Mouse (Mus musculus) heart, postnatal 0 days (tissue): ENCODE measurements around the gene Pdia2. TPM values are rescaled to one million over a fixed set of nuclear protein-coding genes. Genes with fewer than 3 reads are reported as not detected.

ENCODE experiments used
- ATAC-seq: fragments of 200-750 bp; cut with Nextera tagmentation; 2 replicates; pipeline ENCODE4 v1.8.0; 2017; ENCODE audit warnings: low read depth, moderate number of reproducible peaks, moderate library complexity; ENCODE audit not compliant: insufficient read depth
- DNase-seq: peaks from one replicate; pipeline ENCODE4 v3.0.0-alpha.2; 2016; ENCODE audit warnings: low spot score
- H3K27ac ChIP-seq: fragments of 300-500 bp; sonication (generic); 2 replicates; pipeline ENCODE4 v1.5.1; 2014; ENCODE audit warnings: low read depth, mild to moderate bottlenecking
- H3K27me3 ChIP-seq: fragments of 300-500 bp; sonication (generic); 2 replicates; pipeline ENCODE4 v1.6.1; 2014; ENCODE audit warnings: low read length, mixed read lengths; ENCODE audit not compliant: control insufficient read depth, insufficient read depth
- H3K36me3 ChIP-seq: fragments of 300-500 bp; sonication (generic); replicated peaks from 2 replicates; pipeline ENCODE4 v1.6.1; 2014; ENCODE audit warnings: low read length, mixed read lengths; ENCODE audit not compliant: control insufficient read depth, insufficient read depth
- H3K4me1 ChIP-seq: fragments of 300-500 bp; sonication (generic); 2 replicates; pipeline ENCODE4 v1.6.1; 2014; ENCODE audit warnings: antibody characterized with exemption; ENCODE audit not compliant: control insufficient read depth, insufficient read depth
- H3K4me2 ChIP-seq: fragments of 300-500 bp; sonication (generic); 2 replicates; pipeline ENCODE4 v1.6.1; 2014; ENCODE audit warnings: low read depth, mild to moderate bottlenecking, low read length, moderate library complexity
- H3K4me3 ChIP-seq: fragments of 300-500 bp; sonication (generic); 2 replicates; pipeline ENCODE4 v1.5.1; 2014; ENCODE audit warnings: low read depth, low read length
- H3K9ac ChIP-seq: fragments of 300-500 bp; sonication (generic); replicated peaks from 2 replicates; pipeline ENCODE4 v1.6.1; 2014; ENCODE audit warnings: low read depth, low read length, mixed read lengths
- H3K9me3 ChIP-seq: fragments of 300-500 bp; sonication (generic); replicated peaks from 2 replicates; pipeline ENCODE4 v1.6.1; 2016; ENCODE audit warnings: low read length; ENCODE audit not compliant: control insufficient read depth
- CTCF ChIP-seq: IDR thresholded peaks from 2 replicates; pipeline ENCODE4 v1.5.1; 2016; ENCODE audit warnings: antibody characterized with exemption, control low read depth, low read depth
- EP300 ChIP-seq: IDR thresholded peaks from 2 replicates; pipeline ENCODE4 v1.6.1; 2016; ENCODE audit warnings: antibody characterized with exemption, low read depth
- WGBS: fragments of 180-500 bp; shearing (Covaris S2); extraction: QIAGEN DNeasy Blood & Tissue Kit; methylation state at CpG from one replicate; pipeline ENCODE4 v1.1.7; 2014; 5-methylcytosine and 5-hydroxymethylcytosine counted together
- polyA plus RNA-seq: library from polyadenylated mRNA; unstranded; fragments of >200 nt; fragmentation: Nextera tagmentation; extraction: Ambion mirVana; gene quantifications from 2 replicates; pipeline ENCODE4 v1.2.1, GENCODE M21; 2015
- total RNA-seq: library from RNA; depleted of rRNA; stranded (reverse); fragments of >200 nt; gene quantifications from 2 replicates; pipeline ENCODE4 v1.2.3, GENCODE M21; 2014; ENCODE audit warnings: low replicate concordance

Gene Pdia2
- total and polyA plus RNA-seq, 2 experiments from 2014 or later: not detected

GRCm38 (mm10) chr17:26229776-26230175, 30.9 kb upstream of the Pdia2 start:
- no peak for ATAC-seq
- TF ChIP-seq EP300: no peak
- no peak for TF ChIP-seq CTCF
- Histone ChIP-seq H3K9ac (no peak overlapping the region), H3K27me3 (no peaks in the 10 kb centered on the region), H3K4me2 (no peak overlapping the region), H3K36me3 (no peaks in the 10 kb centered on the region; the same call in 1 of the 2 replicates), H3K9me3 (no peaks in the 10 kb centered on the region), H3K27ac (no peak overlapping the region), H3K4me3 (no peak overlapping the region), H3K4me1 (no peaks in the 10 kb centered on the region)
- DNase-seq: no peak
- WGBS: 87% methylated on average over 5 of the region's 5 CpGs

GRCm38 (mm10) chr17:26225150-26225549, 26.3 kb upstream of the Pdia2 start:
- ATAC-seq: 0 out of 2 replicates have a peak, but pooled peaks have one; percentile 20
- TF ChIP-seq EP300 (no peak), CTCF (no peak)
- DNase-seq: no peak
- H3K4me3 ChIP-seq: no peak overlapping the region
- no peaks in the 10 kb centered on the region for H3K27me3 ChIP-seq
- no peaks in the 10 kb centered on the region for H3K4me1 ChIP-seq
- no peak overlapping the region for H3K9ac ChIP-seq
- H3K4me2 ChIP-seq: no peak overlapping the region
- WGBS: 47% methylated on average over 12 of the region's 12 CpGs
- 0 out of 2 replicates have a peak, but pooled peaks cover under 1% of the 10 kb centered on the region for H3K36me3 ChIP-seq
- H3K27ac ChIP-seq: no peak overlapping the region
- no peaks in the 10 kb centered on the region for H3K9me3 ChIP-seq

- no peak for TF ChIP-seq CTCF
- TF ChIP-seq EP300: no peak
Measured at GRCm38 (mm10) chr17:26221508-26221907, 22.6 kb upstream of the Pdia2 start.

GRCm38 (mm10) chr17:26212681-26213080, 13.8 kb upstream of the Pdia2 start:
- peak; percentile 24; the same call in 1 of the 2 replicates for ATAC-seq
- Histone ChIP-seq H3K9ac (no peak overlapping the region), H3K9me3 (no peaks in the 10 kb centered on the region), H3K27ac (no peak overlapping the region), H3K4me2 (no peak overlapping the region), H3K36me3 (peaks cover 25% of the 10 kb centered on the region; the same call in 1 of the 2 replicates), H3K4me1 (no peaks in the 10 kb centered on the region), H3K27me3 (no peaks in the 10 kb centered on the region), H3K4me3 (no peak overlapping the region)
- no peak for TF ChIP-seq CTCF
- TF ChIP-seq EP300: no peak
- 77% methylated on average over 11 of the region's 11 CpGs for WGBS
- DNase-seq: no peak

More at GRCm38 (mm10) chr17:26221508-26221907, 22.6 kb upstream of the Pdia2 start:
- Histone ChIP-seq H3K4me1 (no peaks in the 10 kb centered on the region), H3K27me3 (no peaks in the 10 kb centered on the region), H3K9me3 (no peaks in the 10 kb centered on the region), H3K9ac (no peak overlapping the region), H3K4me2 (no peak overlapping the region), H3K27ac (no peak overlapping the region), H3K36me3 (peaks cover 14% of the 10 kb centered on the region; the same call in 1 of the 2 replicates), H3K4me3 (no peak overlapping the region)
- WGBS: 53% methylated on average over 2 of the region's 2 CpGs
- DNase-seq: no peak
- ATAC-seq: no peak

DNA sequence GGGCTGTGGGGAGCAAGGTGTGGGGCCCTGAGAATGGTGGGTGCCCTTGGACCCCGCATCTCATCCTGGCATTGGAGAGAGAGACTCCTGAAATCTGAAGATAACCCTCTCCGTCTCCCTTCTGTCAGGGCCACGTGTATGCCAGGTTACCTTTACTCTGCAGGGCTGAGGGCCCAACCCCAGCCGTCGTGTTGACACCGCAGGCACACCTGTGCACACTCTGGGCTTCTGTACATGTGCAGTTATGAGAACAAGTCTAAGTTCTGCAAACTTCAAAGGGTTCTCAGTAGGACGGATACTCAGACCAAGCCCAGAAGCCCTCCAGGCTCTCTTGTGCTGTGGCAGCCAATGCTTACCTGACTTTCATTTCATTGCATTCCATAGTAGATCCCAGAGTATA, 13.4 kb upstream of the Pdia2 start:
- Histone ChIP-seq H3K27me3 (no peaks in the 10 kb centered on the region), H3K9ac (no peak overlapping the region), H3K4me3 (no peak overlapping the region), H3K36me3 (peaks cover 21% of the 10 kb centered on the region; the same call in 1 of the 2 replicates), H3K9me3 (no peaks in the 10 kb centered on the region), H3K4me2 (no peak overlapping the region), H3K27ac (no peak overlapping the region), H3K4me1 (no peaks in the 10 kb centered on the region)
- WGBS: 88% methylated on average over 7 of the region's 7 CpGs
- DNase-seq (no peak), ATAC-seq (no peak)
- TF ChIP-seq CTCF (no peak), EP300 (no peak)

DNA sequence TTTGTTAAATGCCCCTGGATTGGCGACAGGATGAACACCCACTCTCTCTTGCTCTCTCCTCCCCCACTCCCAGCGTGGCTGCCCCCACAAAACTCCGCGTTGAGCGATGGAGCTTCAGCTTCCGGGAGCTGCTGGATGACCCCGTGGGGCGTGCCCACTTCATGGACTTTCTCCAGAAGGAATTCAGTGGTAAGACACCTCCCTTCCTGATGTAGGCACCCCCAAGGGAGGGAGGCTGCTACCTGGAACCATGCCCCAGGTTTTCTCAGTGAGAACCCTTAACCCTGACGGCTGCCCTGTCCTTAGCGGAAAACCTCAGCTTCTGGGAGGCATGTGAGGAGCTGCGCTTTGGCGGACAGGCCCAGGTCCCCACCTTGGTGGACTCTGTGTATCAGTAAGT, 8.8 kb upstream of the Pdia2 start, which contains the start of gene Arhgdig:
Gene Arhgdig, minus strand, starts transcription at position 101 of the 400 bp plus-strand sequence.
- no peak for DNase-seq
- no peak within 1 kb of the TSS for H3K9ac ChIP-seq
- H3K27me3 ChIP-seq: peaks cover 21% of the 10 kb centered on the region
- peaks cover 10% of the 10 kb centered on the region for H3K4me1 ChIP-seq
- no peaks in the 10 kb centered on the region for H3K9me3 ChIP-seq
- H3K36me3 ChIP-seq: peaks cover 9% of the 10 kb centered on the region; the same call in 1 of the 2 replicates
- WGBS: 80% methylated on average over 12 of the region's 12 CpGs
- H3K4me2 ChIP-seq: no peak within 1 kb of the TSS
- no peak within 1 kb of the TSS for H3K27ac ChIP-seq
- no peak for ATAC-seq
- H3K4me3 ChIP-seq: no peak within 1 kb of the TSS
- TF ChIP-seq EP300: no peak
